Mouse (Mus musculus) erythroid progenitor cell, adult 5-6 weeks (primary cell): ENCODE data around the gene Eps15. TPM values are rescaled to one million over a fixed set of nuclear protein-coding genes. Genes with fewer than 3 reads are reported as not detected.

Source experiments
- ATAC-seq: replicated peaks from 2 replicates; pipeline ENCODE4 v1.8.0; 2016; ENCODE audit warnings: moderate number of reproducible peaks, mild to moderate bottlenecking, moderate TSS enrichment, inconsistent platforms; ENCODE audit not compliant: poor library complexity, low FRiP score, severe bottlenecking
- total RNA-seq, 2 experiments: library from RNA; stranded (forward) in 1 of 2; stranded (reverse) in 1 of 2; fragments of 150-400 nt in 1 of 2; fragments of 186-747, 209-891 nt in 1 of 2; gene quantifications; 2 replicates each; pipeline versions ENCODE4 v1.2.3 to v1.2.4; 2015 to 2017; ENCODE audit warnings: low replicate concordance in 2 of 2

Eps15 gene
- total RNA-seq (2015; ENCODE audit: low replicate concordance), result 121 and 126 TPM in 2 replicates
- 137 and 170 TPM in 2 replicates for total RNA-seq (2017; ENCODE audit: low replicate concordance)

DNA sequence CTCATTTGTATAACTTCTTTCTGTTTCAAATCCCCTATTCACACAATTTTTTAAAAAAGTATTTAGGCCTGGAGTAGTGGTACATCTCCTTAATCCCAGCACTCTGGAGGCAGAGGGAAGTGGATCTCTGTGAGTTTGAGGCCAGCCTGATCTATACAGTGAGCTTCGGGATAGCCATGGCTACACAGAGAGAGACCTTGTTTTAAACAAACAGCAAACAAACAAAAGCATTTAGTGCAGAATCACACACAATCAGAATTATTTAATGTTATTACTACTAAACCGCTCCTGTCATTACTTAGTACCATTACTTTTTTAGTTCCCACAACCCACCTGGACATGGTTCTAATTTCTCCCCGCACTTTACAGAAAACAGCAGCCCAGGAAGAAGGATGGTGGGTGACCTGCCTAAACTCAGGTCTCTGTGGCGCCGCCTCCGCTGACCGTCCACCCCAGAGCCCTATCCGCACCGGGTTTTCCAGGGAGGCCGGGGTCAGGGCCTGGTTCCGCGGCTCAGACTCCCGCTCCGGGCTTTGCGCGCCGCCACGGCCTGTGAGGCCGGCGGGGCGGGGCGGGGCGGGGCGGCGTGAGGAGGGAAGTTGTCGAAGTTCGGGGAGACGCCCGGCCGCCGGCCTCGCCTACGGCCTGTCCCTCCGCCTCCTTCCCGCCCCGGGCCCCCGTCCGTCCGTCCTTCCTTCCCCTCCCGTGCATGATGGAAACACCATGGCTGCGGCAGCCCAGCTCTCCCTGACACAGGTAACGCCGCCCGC, at the start of gene Eps15:
Gene Eps15, plus strand, starts transcription at position 580 of the 770 bp plus-strand sequence.
- peak; percentile 86 for ATAC-seq

DNA sequence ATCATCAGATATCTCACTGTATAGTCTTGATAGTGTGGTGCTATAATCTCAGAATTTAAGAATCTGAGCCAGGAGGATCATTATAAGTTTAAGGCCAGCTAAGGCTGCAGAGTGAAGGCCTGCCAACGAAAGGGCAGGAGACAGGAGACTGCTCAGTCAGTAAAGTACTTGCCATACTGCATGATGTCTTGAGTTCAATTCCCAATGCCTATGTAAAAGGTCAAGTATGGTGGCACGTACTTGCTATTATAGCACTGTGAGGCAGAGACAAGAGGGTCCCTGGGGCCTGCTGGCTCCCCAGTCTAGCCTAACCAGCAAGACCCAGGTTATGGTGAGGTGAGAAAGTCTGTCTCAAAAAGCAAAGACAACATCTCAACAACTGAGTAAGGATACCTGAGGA, 45.9 kb upstream of the Eps15 start, which contains the start of gene Calr4:
Gene Calr4, plus strand, starts transcription at position 301 of the 400 bp plus-strand sequence.
- no peak for ATAC-seq

DNA sequence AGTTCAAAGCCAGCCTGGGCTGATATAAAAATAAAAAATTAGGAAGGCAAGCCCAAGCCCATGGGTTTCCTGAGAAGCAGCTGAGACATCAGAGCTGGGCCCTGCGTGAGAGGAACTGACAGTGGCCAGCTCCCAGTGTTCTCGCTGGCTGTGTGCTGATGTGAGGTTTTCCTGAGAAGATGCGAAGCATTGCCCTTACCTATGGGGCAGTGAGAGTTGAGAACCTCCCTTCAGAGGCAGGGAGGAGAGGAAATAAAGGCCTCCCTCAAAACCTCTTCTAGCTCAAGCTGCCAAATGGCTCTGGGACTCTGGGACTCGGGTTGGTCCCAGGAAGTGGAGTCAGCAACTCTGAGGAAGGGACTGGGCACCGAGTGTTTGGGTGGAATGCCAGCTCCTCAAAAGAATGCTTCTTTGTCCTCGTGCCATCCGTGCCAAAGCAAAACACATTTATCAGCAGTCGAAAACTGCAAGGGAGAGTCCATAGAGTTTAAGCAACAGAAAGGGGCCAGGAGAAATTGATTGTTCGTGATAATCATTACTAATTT, 45.2 kb upstream of the Eps15 start:
- no peak for ATAC-seq

DNA sequence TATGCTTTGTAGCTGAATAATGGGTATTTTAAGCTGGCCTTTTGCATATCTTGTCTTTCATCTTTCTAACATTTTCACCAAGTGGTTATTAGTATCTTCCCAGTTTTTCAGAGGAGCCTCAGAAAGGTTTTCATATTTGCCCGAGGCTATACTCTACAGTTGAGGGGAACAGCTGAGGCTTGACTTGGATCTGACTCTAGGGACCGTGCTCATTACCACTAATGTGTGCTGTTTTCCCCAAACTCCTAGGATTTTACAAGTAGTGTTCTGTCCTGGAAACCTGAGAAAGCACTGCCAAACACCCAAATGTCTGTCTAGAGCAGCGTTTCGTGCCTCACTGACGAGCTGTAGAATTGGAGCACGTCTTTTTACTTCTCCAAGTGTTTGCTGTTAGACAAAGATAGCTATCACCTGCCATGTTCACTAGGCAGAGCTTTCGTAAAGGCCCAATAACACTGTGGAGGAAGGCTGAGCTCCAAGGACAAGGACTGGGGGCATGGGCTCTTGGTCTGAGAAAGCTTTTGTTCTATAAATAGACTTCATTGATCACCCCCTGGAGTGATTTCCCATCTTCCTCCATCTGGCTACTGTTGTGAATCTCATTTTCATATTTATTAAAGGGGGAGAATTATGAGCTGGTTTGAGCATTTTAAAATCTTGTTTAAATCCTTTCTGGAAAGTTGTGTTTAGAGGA, 43.7 kb upstream of the Eps15 start:
- ATAC-seq, result no peak

DNA sequence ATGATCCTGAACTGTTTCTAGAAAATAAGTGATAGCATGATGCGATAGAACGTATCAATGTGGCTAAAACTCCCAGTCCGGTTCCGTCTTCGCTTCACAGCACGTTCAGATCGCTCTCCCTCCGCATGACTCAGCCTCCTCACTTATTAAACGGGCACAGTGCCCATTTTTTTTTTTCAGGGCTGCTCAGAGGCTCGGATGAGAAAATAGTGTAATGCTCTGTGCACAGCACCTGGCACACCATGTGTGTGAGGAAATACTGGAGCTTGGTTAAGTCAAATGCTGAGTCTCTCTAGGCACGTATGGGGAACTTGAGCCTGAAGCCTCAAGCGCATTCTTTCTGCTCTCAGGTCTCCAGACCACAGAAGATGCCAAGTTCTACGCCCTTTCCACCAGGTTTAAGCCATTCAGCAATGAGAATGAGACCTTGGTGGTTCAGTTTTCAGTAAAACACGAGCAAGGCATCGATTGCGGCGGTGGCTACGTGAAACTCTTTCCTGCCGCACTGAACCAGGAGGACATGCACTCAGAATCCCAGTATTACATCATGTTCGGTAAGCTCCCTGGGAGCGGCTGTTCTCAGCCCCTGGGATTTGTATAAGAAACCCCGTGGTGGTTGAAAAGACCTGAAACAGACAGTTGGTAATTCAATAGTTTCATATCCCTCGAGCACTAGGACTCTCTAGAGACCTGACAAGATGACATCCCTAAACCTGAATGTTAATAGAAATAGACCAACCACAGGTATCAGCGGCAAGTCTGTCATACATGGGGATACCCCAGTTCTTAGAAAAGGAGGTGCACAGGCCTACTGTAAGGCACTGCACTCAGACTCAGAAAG, 41.4 kb upstream of the Eps15 start:
- no peak for ATAC-seq

DNA sequence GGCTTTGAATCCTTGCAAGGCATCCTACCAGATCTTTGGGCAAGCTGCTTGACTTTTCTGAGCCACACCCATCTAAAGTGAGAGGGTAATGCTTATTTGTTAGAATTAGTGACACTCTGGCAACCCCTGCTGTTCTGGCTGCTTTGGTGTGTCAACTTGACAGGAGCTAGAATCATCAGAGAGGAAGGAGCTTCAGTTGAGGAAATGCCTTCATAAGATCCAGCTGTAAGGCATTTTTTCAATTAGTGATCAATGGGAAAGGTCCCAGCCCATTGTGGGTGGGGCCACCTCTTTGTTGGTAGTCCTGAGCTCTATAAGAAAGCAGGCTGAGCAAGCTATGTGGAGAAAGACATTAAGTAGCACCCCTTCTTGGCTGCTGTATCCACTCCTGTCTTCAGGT, 38.8 kb upstream of the Eps15 start:
- ATAC-seq, result no peak

DNA sequence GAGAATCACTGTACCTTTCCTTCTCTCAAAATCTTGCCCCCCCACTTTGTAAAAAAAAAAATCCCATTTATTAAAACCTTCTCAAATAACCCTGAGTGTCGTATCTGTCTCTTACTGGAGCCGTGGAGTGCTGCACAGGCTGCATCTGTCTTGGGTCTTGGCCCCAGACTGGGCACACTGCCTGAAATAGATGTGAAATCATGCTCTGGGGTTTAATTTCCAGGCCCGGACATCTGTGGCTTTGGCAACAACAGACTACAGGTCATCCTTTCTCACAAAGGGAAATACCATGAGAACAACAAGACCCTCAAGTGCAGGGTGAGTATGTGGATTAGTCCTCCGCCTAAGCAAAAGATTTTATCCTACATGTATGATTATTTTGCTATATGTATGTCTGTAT, 38.1 kb upstream of the Eps15 start:
- no peak for ATAC-seq

DNA sequence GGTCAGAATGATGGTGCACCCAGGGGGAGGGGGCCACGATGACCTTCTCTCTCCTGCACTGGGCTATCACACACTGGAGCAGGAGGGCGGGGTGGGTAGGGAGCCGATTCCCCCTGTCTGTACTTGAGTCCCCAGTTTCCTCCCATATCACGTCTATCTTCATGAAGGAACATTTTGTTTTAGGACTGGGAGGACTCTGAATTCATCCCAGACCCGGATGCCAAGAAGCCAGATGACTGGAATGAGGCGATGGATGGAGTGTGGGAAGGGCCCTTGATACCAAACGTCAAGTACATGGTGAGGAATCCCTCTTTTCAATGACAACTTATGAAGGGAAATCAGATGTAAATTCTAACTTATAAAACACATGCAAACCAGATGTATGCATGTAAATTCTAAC, 35.6 kb upstream of the Eps15 start:
- no peak for ATAC-seq

DNA sequence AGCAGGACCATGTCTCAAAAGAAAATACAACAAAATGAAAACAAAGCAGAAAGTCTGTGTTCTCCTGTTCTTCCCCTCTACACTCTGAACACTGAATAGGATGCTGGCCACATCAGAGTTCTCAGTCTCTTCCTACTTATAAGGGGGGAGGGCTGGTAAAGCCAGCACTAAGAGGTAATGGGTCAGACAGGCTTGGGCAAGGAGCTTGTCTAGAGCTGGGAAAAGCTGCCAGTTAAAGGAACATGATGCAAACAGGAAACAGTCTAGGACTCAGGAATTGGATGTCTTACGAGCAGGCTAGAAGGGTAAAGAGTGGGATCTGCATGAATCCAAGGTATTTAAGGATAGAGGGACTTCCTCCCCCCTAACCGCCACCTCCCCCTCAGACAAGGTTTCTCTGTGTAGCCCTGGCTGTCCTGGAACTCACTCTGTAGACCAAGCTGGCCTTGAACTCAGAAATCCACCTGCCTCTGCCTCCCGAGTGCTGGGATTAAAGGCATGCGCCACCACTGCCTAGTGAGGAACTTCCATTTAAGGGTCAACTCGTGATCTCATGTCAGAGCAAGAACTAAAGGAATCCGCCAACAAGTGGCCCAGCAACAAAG, 35.0 kb upstream of the Eps15 start:
- no peak for ATAC-seq

DNA sequence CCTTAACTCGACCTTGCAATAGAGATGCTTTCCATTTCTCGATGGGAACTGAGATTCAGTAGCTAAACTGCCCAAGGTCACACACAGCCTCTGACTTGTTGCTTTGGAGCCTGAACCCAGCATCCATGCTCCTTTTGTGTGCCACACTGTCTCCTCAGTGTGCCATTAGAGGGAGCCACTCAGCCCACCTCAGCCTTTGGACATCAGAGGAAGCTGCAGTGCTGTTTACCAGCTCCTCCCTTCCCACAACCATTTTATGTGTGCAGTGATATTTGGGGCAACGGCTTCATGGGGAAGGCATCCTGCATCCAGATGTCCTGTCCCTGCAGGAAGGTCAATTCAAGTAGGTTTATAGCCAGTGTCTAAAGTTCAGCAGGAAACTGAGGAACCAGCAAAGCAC, 28.5 kb upstream of the Eps15 start:
- peak; percentile 61 for ATAC-seq

DNA sequence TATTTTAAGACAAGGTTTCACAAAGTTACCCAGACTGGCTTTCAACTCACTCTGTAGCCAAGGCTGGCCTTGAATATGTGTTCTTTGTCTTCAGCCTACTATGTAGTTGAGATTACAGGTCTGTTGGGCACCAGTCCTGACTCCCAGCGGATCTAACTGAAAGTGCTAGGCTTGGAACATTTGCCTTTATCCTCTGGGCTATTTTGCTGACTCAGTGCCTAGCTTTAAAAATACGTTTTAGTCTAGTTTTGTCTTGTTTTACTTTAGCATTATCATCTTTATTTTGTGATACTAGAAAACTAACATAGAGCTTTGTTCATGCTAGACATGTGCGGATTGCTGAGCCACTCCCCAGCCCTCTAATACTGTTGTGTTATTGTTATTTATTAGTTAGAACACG, 27.9 kb upstream of the Eps15 start:
- ATAC-seq, result no peak

DNA sequence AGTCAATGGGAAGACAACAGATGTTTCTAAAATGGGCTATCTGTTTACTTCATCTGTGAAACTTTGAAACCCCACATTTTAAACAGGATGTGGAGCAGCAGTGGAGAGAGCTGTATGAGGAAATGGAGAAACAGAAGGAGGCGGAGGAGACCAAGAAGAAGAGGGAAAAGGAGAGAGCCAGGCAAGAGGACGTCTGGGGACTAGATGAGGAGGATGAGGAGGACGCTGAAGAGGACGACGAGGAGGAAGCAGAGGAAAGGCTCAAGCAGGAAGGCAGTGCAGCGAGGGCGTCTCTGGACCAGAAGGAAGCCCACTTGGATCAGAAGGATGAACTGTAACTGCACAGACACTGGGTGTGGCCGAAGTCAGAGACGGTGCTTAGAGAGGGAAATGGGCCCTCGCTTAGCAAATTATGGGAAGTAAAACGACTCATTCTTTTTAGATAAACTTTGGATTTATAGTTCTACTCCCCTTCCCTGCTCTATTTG, 26.4 kb upstream of the Eps15 start:
- peak; percentile 67 for ATAC-seq

DNA sequence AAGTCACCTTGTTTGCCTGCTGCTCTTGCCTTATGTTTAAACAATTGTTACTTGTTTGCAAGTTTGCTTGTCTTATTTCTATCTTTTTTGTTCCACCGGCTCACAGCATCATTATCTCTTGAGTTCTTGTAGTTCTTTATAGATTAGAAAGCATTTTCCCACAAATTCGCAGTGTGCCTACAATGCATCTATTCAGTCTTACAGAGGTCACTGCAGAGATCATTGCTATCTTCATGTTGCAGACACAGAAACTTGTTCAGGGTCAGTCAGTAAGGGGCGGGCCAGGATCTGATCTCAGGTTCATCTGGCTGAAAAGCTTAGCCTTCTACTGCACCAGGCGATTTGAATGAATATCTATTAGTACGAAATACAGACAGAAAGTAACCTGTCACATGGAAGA, 25.6 kb upstream of the Eps15 start:
- ATAC-seq, result peak; percentile 58; the same call in 1 of the 2 replicates

DNA sequence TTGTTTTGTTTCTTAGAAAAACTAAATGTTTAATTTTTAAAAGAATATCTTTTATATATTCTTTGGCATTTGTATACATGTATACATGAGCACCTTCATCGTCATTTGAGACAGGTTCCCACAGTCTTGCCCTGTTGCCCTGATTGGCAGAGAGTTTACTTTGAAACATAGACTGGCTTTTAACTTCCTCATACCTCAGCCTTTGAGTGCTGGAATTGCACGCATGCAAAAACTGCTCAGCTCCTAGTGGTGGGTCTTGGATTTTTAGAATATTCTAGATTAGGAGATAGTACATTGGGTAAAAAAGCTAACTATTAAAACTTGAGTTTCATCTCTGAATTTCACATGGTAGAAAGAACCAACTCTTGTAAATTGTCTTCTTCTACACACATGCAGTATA, 24.7 kb upstream of the Eps15 start:
- ATAC-seq, result no peak

DNA sequence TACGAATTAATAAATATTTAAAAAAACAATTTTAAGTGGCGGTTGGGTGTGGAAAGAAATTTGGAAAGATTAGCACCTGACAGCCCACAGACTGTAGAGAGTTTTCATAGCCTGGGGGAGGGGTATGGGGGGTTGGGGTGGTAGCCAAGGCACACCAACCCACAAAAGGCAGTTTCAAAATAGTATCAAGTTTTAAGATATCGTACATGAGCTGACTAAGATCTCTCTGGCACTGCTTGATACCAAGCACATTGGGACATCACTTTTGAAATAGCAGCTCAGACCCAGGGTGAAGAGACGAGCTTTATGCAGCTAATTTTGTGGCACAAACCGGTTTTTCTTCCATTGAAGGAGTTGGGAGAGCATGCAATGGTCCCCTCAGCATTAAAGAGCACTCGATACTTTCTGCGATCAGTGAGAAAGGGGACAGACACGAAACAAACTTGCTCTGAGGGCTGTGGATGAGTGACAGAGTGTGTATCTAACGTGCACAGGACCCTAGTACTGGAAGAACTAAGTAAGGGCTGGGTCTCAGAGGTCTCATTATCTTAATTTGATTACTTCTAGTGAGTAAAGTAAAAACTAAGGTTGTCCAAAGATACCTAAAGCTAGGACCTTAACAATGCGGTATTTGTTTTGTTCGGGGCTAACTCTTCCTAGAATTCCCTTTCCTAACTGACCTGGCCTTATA, 24.2 kb upstream of the Eps15 start:
- ATAC-seq, result no peak

DNA sequence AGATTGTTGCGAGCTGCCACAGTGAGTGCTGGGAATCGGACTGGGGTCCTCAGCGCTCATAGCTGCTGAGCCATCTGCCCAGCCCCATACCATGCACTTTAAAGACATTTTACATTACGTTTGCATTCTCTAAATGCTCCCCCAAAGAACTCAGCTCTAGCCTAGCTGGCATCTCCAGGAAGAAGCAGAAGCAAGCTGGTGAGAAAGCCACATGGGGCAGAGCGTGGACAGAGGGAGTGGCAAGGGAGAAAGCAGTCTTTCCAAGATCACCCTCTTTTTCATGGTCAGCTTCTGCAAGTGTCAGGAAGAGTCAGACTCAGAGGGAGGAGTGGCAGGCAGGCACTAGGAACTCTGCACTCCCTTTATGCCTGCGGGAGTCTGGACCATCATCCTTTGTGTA, 23.3 kb upstream of the Eps15 start:
- ATAC-seq, result peak; percentile 13; the same call in 1 of the 2 replicates

DNA sequence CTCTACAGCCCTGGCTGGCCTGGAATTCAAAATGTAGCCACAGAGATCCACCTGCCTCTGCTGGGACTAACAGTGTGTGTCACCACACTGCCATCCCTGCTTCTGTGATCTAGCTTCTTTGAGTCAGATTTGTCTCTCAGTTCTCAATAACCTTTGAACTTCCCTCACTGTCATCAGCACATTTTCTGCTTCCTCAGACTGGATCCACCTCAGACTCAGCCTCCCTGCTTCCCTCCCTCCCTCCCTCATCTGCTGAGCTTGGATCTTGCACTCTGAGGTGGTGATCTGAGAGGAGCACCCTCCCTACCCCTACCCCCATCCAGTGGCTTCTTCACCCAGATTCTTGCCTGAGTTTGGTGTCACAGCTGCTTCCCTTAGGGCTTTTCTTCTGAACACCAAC, 22.4 kb upstream of the Eps15 start:
- ATAC-seq, result no peak

DNA sequence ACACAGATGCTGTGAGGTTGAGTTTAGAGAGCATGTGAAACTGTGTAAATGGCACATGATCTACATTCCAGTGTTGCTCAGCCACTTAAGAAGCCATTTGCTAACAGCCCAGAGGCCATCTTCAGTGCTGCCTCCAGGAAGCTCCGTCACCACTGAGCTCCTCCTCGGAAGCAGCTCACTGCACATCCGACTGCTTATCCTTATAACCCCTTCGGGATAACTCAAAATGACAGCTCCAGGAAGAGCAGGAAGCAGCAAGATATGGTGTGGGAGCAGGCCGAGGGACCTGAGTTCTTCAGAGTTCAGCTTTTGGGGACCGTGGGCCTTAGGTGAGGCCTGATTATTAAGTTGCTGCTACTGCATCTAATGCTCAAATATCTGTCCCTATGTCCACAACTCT, 18.0 kb upstream of the Eps15 start:
- no peak for ATAC-seq

DNA sequence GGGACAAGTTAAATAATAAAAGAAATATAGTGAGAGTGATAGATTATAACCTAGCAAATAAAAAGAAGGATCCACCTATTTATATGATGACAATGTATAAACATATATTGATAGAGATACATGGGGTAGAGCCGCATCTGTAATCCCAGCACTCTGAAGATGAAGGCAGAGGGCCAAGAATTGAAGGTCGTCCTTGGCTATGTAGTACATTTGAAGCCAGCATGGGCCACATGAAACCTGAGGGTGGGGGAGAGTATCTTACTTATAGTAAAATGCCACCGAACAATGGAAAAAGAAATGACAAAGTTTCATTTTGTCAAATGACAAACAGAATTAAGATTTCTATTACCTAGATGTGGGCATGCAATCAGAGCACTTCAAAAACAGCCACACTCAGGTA, 14.0 kb upstream of the Eps15 start:
- no peak for ATAC-seq
